Mouse (Mus musculus) hindbrain, postnatal 0 days (tissue): Measurements from ENCODE around the gene Tiam2. TPM values are rescaled to one million over a fixed set of nuclear protein-coding genes. Genes with fewer than 3 reads are reported as not detected.

ENCODE experiments used
- ATAC-seq: fragments of 200-750 bp; cut with Nextera tagmentation; 2 replicates; pipeline ENCODE4 v1.8.0; 2017; ENCODE audit warnings: mild to moderate bottlenecking, moderate TSS enrichment, moderate library complexity
- DNase-seq: peaks from one replicate; pipeline ENCODE4 v3.0.0-alpha.2; 2015; ENCODE audit warnings: low spot score
- H3K27ac ChIP-seq: fragments of 300-500 bp; sonication (generic); 2 replicates; pipeline ENCODE4 v1.5.1; 2014; ENCODE audit warnings: mild to moderate bottlenecking
- H3K27me3 ChIP-seq: fragments of 300-500 bp; sonication (generic); 2 replicates; pipeline ENCODE4 v1.6.1; 2014; ENCODE audit warnings: low read length, mixed read lengths; ENCODE audit not compliant: insufficient read depth
- H3K36me3 ChIP-seq: fragments of 300-500 bp; sonication (generic); 2 replicates; pipeline ENCODE4 v1.6.1; 2014; ENCODE audit warnings: low read length, mixed read lengths; ENCODE audit not compliant: insufficient read depth
- H3K4me1 ChIP-seq: fragments of 300-500 bp; sonication (generic); 2 replicates; pipeline ENCODE4 v1.6.1; 2014; ENCODE audit warnings: antibody characterized with exemption, low read length, mixed read lengths; ENCODE audit not compliant: insufficient read depth
- H3K4me2 ChIP-seq: fragments of 300-500 bp; sonication (generic); 2 replicates; pipeline ENCODE4 v1.6.1; 2014; ENCODE audit warnings: low read depth, mild to moderate bottlenecking, low read length, moderate library complexity, mixed read lengths
- H3K4me3 ChIP-seq: fragments of 300-500 bp; sonication (generic); 2 replicates; pipeline ENCODE4 v1.5.1; 2014; ENCODE audit warnings: low read length
- H3K9ac ChIP-seq: fragments of 300-500 bp; sonication (generic); replicated peaks from 2 replicates; pipeline ENCODE4 v1.6.1; 2014; ENCODE audit warnings: mild to moderate bottlenecking, low read length, moderate library complexity, mixed read lengths
- H3K9me3 ChIP-seq: fragments of 300-500 bp; sonication (generic); 2 replicates; pipeline ENCODE4 v1.6.1; 2016; ENCODE audit warnings: low read length, mixed read lengths
- CTCF ChIP-seq: IDR thresholded peaks from 2 replicates; pipeline ENCODE4 v1.5.1; 2016; ENCODE audit warnings: antibody characterized with exemption, control low read depth, low read depth
- WGBS: fragments of 180-500 bp; shearing (Covaris S2); extraction: QIAGEN DNeasy Blood & Tissue Kit; methylation state at CpG from one replicate; pipeline ENCODE4 v1.1.7; 2014; 5-methylcytosine and 5-hydroxymethylcytosine counted together
- polyA plus RNA-seq: library from polyadenylated mRNA; unstranded; fragments of >200 nt; fragmentation: Nextera tagmentation; extraction: Ambion mirVana; gene quantifications from 2 replicates; pipeline ENCODE4 v1.2.1, GENCODE M21; 2015
- total RNA-seq: library from RNA; depleted of rRNA; stranded (reverse); fragments of >200 nt; gene quantifications from 2 replicates; pipeline ENCODE4 v1.2.3, GENCODE M21; 2014; rRNA removed

Tiam2 gene
- total RNA-seq (8.8 and 9.3 TPM in 2 replicates), polyA plus RNA-seq (2.8 and 3.1 TPM in 2 replicates)

GRCm38 (mm10) chr17:3326148-3326902, at the start of gene Tiam2:
Gene Tiam2 (plus strand): TSS chr17:3326573.
- peak; percentile 90 for ATAC-seq
- under 1% methylated on average over 50 of the region's 55 CpGs for WGBS

GRCm38 (mm10) chr17:3280321-3280720, 46.1 kb upstream of the Tiam2 start:
- H3K27ac ChIP-seq: no peak overlapping the region
- no peak for TF ChIP-seq CTCF
- H3K36me3 ChIP-seq: no peaks in the 10 kb centered on the region
- no peaks in the 10 kb centered on the region for H3K9me3 ChIP-seq
- no peak overlapping the region for H3K4me2 ChIP-seq
- ATAC-seq (no peak), DNase-seq (no peak)
- WGBS: 74% methylated on average over 2 of the region's 2 CpGs
- no peak overlapping the region for H3K4me3 ChIP-seq
- no peaks in the 10 kb centered on the region for H3K4me1 ChIP-seq
- H3K9ac ChIP-seq: no peak overlapping the region
- no peaks in the 10 kb centered on the region for H3K27me3 ChIP-seq

More at GRCm38 (mm10) chr17:3326148-3326902, at the start of gene Tiam2:
- Histone ChIP-seq H3K4me1 (0 out of 2 replicates have a peak, but pooled peaks cover 3% of the 10 kb centered on the region), H3K9ac (peak within 1 kb of the TSS; percentile 51), H3K4me2 (peak within 1 kb of the TSS; percentile 78), H3K27ac (peak within 1 kb of the TSS; percentile 36; the same call in 1 of the 2 replicates), H3K4me3 (peak within 1 kb of the TSS; percentile 52), H3K27me3 (peaks cover 4% of the 10 kb centered on the region), H3K9me3 (no peaks in the 10 kb centered on the region), H3K36me3 (no peaks in the 10 kb centered on the region)
- TF ChIP-seq CTCF: no peak
- peak; percentile 56 for DNase-seq

GRCm38 (mm10) chr17:3281939-3282338, 44.4 kb upstream of the Tiam2 start:
- H3K9ac ChIP-seq: no peak overlapping the region
- no peaks in the 10 kb centered on the region for H3K4me1 ChIP-seq
- no peaks in the 10 kb centered on the region for H3K27me3 ChIP-seq
- ATAC-seq: no peak
- no peak overlapping the region for H3K4me3 ChIP-seq
- no peaks in the 10 kb centered on the region for H3K36me3 ChIP-seq
- H3K4me2 ChIP-seq: no peak overlapping the region
- H3K27ac ChIP-seq: no peak overlapping the region
- TF ChIP-seq CTCF: no peak
- no peak for DNase-seq
- no peaks in the 10 kb centered on the region for H3K9me3 ChIP-seq
- 78% methylated on average over 5 of the region's 5 CpGs for WGBS

GRCm38 (mm10) chr17:3285030-3285671, 41.2 kb upstream of the Tiam2 start:
- WGBS: 32% methylated on average over 8 of the region's 8 CpGs
- peak; percentile 90 for ATAC-seq
- no peak for TF ChIP-seq CTCF
- no peak overlapping the region for H3K9ac ChIP-seq
- H3K4me3 ChIP-seq: no peak overlapping the region
- peak; percentile 71 for DNase-seq
- no peaks in the 10 kb centered on the region for H3K36me3 ChIP-seq
- H3K4me1 ChIP-seq: no peaks in the 10 kb centered on the region
- H3K27me3 ChIP-seq: no peaks in the 10 kb centered on the region
- H3K27ac ChIP-seq: peak overlapping the region; percentile 67
- no peaks in the 10 kb centered on the region for H3K9me3 ChIP-seq
- no peak overlapping the region; the same call in 1 of the 2 replicates for H3K4me2 ChIP-seq

GRCm38 (mm10) chr17:3286123-3286825, 40.1 kb upstream of the Tiam2 start:
- Histone ChIP-seq H3K27ac (peak overlapping the region; percentile 67; the same call in 1 of the 2 replicates), H3K36me3 (no peaks in the 10 kb centered on the region), H3K4me2 (no peak overlapping the region), H3K9me3 (no peaks in the 10 kb centered on the region), H3K4me3 (no peak overlapping the region), H3K27me3 (no peaks in the 10 kb centered on the region), H3K4me1 (no peaks in the 10 kb centered on the region), H3K9ac (no peak overlapping the region)
- DNase-seq (no peak), ATAC-seq (no peak)
- WGBS: 72% methylated on average over 8 of the region's 8 CpGs
- no peak for TF ChIP-seq CTCF

- no peaks in the 10 kb centered on the region for H3K27me3 ChIP-seq
- H3K9me3 ChIP-seq: no peaks in the 10 kb centered on the region
- TF ChIP-seq CTCF: peak; percentile 75
- peaks cover under 1% of the 10 kb centered on the region; the same call in 1 of the 2 replicates for H3K36me3 ChIP-seq
- WGBS: 27% methylated on average over 6 of the region's 6 CpGs
- H3K4me1 ChIP-seq: no peaks in the 10 kb centered on the region
- no peak overlapping the region for H3K4me3 ChIP-seq
- ATAC-seq (no peak), DNase-seq (peak; percentile 69)
- H3K27ac ChIP-seq: no peak overlapping the region
- no peak overlapping the region for H3K9ac ChIP-seq
- no peak overlapping the region for H3K4me2 ChIP-seq
Observed at GRCm38 (mm10) chr17:3288341-3288740, 38.0 kb upstream of the Tiam2 start.
